Mouse (Mus musculus) activated CD4-positive, CD25-positive, alpha-beta regulatory T cell, adult 4 months (primary cell): ENCODE results near the gene Dkc1. TPM values are rescaled to one million over a fixed set of nuclear protein-coding genes. Genes with fewer than 3 reads are reported as not detected.
A peak's percentile ranks its signal among the peaks of the same experiment; 100 is the strongest.

ENCODE experiments used
- ATAC-seq: one replicate; pipeline ENCODE4 v1.8.0; 2017
- polyA plus RNA-seq, 2 experiments: library from polyadenylated mRNA; unstranded; fragments of 100-300 nt; shearing (Covaris generic); gene quantifications; one replicate each; pipeline ENCODE4 v1.2.1; 2017

Dkc1 gene
- polyA plus RNA-seq: 100 to 1,000 TPM; 118 to 126 TPM

DNA sequence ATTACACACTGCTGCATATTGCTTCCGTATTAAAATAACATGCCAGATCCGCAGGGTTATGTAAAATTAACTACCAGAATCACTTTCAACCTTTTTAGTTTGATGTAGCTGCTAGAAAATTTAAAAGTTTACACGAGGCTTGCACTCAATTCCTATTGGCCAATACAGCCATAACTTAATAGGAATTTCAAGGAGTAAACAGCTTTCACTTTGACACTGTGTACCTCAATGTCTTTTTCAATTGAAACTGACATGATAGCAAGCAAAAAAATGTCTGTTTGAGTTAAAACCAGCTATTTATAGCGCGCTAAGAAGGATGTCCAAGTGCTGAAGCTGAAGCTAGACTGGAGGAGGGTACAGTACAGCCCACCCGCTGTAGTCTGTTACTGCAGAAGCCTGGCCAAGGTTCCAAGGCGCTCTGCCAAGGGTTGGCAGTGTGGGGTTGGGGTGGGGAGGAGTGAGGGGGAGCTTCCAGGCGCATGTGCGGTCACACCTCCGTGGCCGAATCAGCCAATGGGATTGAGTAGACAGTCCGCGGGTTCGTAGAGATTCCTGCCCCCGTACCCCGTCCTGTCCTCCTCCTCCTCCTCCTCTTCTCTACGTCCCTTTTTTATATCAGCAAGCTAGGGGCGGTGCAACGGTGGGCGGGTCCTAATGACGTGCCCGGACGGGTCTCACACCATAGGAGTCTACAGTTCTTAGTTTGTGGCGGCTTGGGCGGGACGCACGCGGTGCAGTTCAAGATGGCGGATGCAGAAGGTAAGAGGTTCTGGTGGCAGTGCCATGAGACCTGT is at the start of gene Dkc1:
Gene Dkc1 (plus strand): TSS at position 486 of the 794 bp plus-strand sequence.
- ATAC-seq: peak; percentile 99

DNA sequence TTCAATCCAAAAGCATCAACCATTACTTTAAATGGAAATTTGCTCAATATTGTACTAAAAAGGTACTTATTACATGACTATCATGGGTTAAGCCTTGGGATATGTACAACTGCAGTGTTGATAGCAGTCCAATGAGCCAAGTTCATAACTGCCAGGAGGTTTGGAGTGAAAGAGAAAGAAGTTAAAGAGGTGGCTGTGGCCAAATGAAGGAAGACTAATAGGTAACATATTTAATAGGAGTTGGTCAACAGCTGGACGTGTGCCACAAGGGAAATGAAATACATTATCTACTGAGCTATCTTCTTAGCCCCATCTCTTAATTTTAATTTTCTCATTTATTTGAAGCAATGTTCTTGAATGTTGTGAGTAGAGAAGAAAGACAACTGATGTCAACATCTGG is 49.7 kb upstream of the Dkc1 start:
- ATAC-seq: no peak

DNA sequence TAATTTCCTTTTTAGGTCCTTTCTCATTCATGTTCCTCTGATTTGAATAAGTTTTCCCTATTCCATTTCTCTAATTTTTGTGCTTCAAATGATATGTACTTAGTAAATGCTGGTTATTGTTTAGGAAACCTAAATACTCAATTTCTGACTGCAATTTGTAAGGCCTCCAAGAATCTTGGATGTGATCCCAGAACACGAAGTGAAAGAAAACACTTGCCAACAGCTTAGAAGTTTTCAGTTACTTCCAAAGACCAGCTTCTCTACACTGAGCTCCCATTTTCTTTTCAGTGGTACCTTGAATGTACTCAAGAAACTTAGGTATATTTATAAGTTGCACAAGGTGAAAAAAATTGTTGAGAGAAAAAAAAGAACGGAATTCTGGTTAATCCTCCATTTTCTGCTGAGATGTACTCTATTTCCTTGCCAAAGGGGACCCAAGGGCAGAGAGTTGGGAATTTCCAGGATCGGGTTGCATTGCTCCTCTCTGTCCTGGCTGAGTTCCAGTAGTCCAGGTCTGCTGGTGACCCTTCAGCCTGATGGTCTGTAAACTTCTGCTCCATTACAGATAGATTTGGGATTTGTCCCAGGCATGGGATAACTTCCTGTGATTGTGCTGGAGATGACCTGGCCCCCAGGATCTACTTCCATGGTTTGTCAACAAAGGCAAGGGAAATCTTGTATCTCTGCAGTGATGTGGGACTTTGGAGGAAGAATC is 48.6 kb upstream of the Dkc1 start:
- no peak for ATAC-seq

DNA sequence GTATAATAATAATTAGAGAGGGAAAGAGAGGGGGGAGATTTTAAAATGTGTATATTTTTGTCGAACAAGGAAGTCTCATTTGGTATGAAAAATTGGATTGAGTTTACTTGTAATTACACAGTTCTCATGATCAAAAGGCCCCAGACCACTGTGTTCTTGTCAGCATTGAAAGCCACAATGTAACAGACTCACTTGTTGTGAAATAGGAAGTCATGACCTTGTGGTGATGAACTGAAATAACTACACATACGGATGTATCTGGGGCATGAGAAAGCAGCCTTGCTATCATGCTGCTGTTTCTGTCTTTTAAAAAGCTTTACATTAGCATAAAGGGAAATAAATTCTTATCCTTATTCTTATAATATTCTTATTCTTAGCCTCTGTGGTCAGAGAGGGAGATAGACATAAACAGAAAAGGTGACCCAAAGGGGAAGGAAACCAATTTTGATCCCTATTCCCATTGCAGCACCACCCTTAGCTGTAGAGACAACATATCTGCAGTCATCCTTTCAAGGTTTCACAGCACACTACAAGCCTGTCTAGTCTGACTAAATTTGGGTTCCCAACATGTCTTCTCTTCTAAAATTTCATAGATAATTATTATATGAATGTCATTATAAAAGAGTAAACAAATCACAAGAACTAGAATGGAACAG is 39.4 kb upstream of the Dkc1 start:
- no peak for ATAC-seq

DNA sequence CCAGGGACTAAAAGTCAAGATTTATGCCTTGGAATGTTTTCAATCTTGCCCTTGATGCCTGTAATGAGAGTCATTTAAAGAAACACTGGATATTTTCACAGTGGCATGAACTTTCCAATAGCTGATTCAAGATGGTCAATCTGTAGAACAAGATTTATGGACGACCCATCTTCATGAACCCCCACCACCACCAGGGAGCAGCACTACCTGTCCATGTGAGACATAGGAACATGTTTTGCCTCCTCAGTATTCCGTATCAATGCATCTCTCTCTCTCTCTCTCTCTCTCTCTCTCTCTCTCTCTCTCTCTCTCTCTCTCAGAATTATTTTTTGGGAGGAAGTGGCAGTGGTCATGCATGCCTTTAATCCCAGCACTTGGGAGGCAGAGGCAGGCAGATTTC is 13.3 kb upstream of the Dkc1 start:
- ATAC-seq: no peak

DNA sequence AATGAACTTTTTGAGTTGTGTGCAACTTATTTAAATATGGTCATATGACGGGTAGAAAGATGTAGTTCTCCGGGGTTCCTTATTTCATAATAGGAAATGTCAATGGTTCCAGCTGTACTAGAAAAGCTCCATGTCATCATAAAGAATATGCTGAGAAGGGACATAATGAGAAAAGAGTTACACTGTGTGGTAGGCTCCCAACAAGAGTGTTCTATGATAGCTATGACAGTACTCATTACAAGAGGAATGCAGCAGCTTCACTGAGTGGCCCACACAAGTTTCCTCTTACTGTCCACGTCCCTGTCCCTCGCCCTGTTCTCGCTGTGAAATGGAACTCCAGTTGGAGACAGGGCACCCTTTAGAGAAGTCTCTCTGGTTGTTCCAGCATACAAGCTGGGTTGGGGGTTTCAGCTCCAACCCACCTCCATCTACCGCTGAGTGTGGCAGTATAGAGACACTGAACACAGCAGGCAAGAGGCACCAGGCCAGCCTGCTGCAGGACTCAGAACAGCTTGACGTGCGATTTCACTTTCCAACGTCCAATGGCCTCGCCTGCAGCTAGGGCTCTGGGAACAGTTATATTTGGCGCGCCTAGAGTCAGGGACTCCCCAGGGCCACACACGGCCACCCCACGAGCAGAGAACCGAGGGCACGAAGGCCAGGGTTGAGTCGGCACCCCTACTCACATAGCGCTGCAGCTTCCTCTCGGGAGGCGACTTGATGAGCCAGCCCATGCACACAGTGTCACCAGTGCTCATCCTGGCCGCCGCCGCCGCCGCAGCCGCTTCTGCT is 11.5 kb upstream of the Dkc1 start:
- ATAC-seq: peak; percentile 58

DNA sequence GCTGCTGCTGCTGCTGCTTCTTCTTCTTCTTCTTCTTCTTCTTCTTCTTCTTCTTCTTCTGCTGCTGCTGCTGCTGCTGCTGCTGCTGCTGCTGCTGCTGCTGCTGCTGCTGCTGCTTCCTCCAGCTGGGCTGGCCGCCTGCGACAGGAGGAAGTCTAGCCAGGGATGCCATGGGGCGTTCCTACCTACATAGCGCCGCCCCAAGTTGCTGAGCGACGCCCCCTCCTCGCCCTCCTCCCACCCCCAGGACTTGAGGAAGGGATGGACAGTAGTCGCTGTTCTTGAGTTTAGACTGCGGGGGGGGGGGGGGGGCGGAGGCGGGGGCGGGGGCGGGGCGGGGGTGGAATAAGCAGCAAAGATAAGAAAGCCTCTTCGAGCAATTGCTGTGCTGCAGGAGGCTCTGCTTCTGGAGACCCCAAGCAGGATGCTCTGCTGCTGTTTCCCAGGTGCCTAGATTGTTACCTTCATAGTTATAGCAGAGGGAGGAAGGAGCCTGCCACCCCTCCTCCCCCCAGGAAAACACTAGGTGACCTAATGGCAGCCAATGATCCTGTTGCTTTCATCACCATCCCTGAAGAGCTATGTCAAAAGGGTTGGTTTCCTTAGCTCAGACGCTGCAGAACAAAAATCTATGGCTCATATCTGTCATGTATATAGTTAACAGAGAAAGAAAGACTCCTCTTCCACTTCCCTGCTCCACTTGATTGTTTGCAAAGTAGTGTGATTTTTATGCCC is 10.7 kb upstream of the Dkc1 start, which contains the start of gene Gab3:
Gene Gab3 (minus strand): TSS at position 685 of the 735 bp plus-strand sequence.
- ATAC-seq: peak; percentile 84

DNA sequence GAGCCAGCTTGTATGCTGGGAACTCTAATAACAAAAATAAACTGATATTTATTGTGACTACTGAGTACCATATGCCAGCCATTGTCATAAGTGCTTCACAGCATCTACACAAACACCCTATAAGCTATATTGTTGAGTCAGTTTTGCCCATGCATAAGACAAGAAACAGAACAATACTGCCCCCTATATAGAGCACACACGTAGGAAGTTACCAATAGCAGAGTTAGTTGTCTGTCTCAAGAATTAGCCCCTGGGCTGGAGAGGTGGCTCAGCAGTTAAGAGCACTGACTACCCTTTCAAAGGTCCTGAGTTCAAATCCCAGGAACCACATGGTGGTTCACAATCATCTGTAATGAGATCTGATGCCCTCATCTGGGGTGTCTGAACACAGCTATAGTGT is 10.0 kb upstream of the Dkc1 start:
- ATAC-seq: peak; percentile 37

DNA sequence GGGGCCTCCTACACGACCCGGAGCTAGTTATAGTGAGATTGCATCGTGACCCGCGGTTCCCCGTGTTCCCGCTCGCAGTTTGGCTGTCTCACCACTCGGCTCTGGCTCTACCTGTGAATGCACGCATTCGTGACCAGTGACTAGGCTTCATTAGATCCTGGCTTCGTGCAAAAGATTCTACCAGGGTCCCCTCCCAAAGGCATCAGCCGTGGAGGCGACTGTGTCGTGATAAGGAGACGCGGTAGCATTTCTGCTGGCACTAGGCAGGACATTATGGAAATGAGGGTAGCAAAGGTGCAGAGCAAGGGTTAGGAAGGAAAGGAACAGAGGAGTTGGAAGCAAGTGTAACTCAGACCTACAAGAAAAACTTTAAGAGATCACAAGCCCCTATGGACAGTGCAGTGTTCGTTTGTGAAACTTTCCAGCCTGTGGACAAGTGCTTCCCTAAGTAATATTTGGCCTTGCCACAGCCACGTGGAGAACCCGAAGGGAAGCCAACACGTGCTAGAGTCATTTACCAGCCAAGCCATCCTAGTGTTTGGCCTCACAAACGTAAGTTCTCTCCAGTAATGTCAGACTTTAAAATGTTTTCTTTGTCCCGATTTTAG is 613 bp downstream of the Dkc1 start:
- ATAC-seq: peak; percentile 6

DNA sequence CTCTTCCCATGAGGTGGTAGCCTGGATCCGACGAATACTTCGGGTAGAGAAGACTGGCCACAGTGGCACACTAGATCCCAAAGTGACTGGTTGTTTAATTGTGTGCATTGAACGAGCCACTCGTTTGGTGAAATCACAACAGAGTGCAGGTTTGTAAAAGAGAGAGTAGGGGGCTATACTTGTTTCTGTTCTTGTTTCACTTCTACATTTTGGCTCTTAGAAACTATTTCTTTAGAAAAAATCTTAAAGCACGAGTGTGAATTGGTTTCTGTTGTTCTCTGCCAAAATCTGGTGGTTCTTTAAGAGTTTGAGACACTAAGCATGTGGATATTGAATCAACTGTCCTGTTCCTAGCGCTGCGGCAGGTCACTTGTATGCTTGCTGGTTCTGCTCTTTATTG is 3.1 kb downstream of the Dkc1 start:
- ATAC-seq: no peak

DNA sequence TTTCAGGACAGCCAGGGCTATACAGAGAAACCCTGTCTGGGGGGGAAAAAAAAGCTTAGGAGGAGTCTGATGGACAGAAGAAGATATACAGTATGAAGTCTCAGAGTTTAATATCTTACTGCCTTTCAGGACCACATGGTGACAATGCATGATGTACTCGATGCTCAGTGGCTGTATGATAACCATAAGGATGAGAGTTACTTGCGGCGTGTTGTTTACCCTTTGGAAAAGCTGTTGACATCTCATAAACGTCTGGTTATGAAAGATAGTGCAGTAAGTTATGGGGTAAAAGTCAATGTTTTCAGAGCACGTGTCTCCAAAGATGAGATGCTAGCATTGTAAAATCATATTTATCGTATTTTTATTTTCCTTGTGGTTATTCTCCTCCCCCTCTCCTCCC is 6.6 kb downstream of the Dkc1 start:
- ATAC-seq: no peak

DNA sequence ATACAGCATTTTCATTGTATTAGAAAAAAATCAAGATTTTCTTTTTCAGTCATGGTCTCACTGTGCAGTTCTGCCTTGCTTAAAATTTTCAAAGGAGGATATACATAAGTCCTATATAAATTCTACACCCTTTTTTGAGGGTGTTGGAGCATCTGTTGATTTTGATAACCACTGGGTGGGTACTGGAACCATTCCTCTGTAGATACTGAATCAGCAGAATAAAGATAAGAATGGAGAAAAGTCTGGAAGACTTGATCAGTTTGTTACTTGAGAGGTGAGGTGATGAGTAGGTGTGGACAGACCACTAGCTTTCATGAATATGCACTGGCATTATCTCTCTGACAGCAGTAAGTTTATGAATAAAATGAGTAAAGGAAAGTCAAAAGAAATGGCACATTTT is 19.9 kb downstream of the Dkc1 start:
- no peak for ATAC-seq

DNA sequence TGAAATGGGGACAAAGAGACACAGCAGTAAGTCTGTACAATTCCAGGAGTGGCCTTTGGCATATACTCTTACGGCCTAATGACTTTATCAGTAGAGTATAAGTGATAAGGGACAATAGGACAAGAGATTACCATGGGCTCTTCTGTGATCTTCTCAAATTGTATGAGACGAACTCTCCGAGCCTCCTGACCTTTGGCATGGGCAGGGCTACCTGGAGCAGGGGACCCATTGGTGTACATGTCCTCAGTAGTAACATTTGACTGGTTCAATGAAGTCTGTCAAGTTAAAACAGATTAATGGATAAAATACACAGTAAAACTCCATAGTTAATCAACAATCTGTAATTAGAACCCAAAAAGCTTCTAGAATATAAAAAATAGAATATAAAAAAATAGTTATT is 30.0 kb downstream of the Dkc1 start:
- no peak for ATAC-seq

DNA sequence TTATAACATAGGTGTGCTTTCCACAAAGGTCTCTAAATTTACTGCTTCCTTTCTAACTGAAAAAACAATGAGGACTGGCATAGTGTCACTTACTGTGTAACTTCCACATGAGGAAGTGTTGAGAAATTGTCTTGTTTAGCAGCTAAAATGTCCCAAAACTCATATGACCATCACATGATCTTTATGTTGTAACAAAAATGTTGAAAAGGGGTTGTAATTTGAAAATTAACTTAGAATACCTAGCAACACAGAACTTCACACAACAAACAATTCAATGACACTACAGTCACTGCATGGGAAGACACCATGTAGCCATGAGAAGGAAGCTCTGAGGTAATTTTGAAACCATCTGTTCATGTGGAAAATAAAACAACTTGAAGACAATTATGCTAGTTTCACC is 31.2 kb downstream of the Dkc1 start:
- ATAC-seq: no peak

DNA sequence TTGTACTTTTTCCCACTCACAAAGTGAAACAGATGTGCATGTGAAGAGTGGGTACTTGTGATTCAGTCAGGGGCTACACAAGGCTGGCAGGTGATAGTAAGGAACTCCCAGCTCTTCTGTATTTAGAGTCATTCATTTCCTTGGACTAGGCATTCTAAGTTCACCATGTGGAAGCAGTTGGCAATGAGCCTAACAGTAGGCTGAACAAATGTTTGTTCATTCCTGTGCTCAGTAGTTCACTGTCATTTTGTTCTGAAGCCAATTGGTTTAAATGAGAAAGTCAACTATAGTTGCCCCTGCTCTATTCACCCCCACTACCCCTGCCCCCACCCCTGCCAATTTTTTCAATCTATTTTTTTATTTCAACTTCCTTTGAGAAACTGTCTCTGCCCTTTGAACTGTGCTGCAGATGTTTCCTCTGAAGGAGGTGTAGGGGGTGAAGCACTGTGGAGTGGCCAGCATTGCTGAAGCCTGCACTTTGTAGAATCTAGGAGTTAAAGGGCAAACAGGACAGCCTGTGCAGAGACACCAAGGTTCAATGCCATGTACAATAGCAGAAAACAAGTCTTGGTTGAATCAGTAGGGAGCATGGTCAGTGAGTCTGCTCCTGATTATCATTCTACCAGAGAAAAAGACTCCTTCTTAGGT is 32.8 kb downstream of the Dkc1 start:
- peak; percentile 28 for ATAC-seq

DNA sequence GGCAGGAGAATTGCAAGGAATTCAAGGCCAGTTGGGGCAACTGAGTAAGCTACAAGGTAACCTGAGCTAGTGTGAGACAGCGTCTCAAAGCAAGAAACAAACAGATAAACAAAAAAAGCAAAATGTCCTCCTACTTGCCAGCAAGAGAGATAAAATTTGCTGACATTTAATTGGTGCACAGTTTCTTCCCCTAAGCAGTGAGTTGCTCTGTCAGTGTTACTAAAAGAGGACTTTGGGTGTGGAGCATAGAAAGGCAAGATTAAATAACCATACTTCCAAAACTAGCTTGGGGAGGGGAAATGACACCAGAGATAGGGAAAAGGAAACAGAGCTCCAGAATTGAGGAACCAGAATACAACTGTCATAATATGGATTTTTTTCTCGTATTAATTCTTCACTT is 33.8 kb downstream of the Dkc1 start:
- ATAC-seq: no peak

DNA sequence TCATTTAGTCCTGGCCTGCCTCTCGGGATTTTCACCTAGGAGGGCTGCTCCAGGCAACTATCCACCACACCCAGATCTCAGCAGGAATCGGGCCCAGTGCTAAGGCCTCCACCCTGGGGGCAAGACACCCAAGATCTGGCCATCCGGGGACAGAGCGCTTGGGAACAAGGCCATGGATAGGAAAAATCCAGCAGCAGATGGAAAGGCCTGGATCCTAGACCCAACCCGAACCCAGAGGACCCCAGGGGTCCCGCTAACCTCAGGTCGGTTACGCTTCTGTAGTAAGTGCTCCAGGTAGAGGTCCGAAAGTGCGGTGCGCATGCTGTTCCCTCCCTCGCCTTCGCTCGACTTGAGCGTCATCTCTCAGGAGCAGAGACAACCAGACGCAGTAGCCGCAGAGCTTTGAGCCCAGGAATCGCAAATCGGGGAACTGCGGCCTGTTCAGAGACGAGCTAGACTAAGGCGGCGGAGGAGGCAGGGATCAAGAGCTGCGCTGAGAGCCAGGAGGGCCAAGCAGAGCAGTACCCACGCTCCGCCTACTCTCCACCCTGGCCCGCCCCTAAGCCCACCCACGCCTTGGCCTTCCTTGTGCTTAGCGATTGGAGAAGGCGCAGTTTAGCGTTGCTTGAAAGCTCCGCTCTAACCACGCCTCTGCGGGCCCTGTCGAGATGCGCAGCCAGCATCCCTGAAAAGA is 35.0 kb downstream of the Dkc1 start, which contains the start of gene Mpp1:
Gene Mpp1 (minus strand): TSS at position 550 of the 694 bp plus-strand sequence.
- ATAC-seq: peak; percentile 89

DNA sequence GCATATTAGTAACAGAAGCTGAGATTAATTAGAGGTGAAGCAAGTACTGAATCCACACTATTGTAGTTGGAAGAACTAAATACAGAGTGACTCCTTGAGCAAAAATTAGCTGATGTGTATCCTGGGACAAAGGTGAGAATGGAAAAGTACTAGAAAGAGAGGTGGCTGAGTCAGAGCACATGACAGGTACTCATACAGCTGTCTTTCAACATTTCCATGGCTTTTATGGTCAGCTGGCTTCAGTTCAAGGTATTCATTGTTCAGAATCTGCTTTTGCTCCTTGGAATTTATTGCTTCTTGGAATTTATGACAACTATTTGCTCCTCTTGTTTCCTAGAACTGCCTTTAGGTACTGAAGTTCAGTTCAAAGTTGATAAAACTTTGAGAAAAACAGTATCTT is 41.3 kb downstream of the Dkc1 start:
- no peak for ATAC-seq

DNA sequence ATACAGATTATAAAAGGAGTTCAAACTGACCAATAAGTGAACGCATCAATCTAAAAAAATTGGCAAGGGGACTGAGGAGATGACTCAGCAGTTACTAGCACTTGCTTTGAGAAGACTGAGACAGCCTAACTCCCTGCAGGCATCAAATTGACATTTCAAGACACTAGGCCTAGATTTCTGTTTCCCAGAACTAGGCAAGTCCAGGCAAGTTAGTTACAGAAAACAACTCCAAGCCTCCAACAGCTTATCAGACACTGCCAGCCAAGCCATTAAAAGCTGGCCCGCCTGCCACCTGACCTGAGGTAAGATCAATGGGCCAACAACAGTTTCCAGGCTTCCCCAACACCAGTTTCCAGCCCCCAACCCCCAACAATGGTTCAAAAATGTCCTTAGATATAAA is 42.1 kb downstream of the Dkc1 start:
- no peak for ATAC-seq

DNA sequence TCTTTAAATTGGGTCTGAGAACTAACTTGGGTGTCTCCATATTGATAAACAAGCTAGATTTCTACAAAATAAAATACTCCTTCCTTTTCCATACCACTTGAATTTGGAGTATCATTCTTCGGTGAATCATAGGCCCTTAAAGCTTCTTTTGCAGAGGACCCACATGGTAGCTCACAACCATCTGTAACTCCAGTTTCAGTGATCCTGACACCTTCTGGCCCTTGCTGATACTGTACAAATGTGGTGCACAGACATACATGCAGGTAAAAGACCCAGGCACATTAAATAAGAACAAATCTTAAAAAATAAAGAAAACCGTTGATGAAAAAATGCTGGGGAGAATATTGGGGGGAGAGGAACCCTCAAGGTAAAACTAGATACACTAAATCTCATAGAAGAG is 42.5 kb downstream of the Dkc1 start:
- no peak for ATAC-seq
